Mouse (Mus musculus) right cerebral cortex, postnatal 10 days (tissue): ENCODE measurements around the gene Akt3.

Experiments
- DNase-seq, 2 experiments: peaks; one replicate each; pipeline ENCODE4 v3.0.0; 2021; ENCODE audit warnings: low spot score in 2 of 2

Akt3 gene

GRCm38 (mm10) chr1:177051366-177051963 is 206.5 kb downstream of the Akt3 start:
- DNase-seq = no peak

GRCm38 (mm10) chr1:177048773-177049172 is 209.2 kb downstream of the Akt3 start:
- DNase-seq = no peak

GRCm38 (mm10) chr1:177046963-177047362 is 211.0 kb downstream of the Akt3 start:
- DNase-seq = no peak

- no peak for DNase-seq
Measured at GRCm38 (mm10) chr1:177045885-177046284, 212.1 kb downstream of the Akt3 start.

- DNase-seq = no peak
Measured at GRCm38 (mm10) chr1:177040058-177040457, 217.9 kb downstream of the Akt3 start.

GRCm38 (mm10) chr1:177039093-177039674 is 218.8 kb downstream of the Akt3 start:
- peak in 1 of 2 experiments; percentile 70 for DNase-seq

- no peak for DNase-seq
Measured at GRCm38 (mm10) chr1:177038383-177038782, 219.6 kb downstream of the Akt3 start.

GRCm38 (mm10) chr1:177035460-177035859 is 222.5 kb downstream of the Akt3 start:
- no peak for DNase-seq

GRCm38 (mm10) chr1:177032233-177032632 is 225.8 kb downstream of the Akt3 start:
- no peak for DNase-seq

- DNase-seq = no peak
Measured at GRCm38 (mm10) chr1:177031196-177031595, 226.8 kb downstream of the Akt3 start.

- no peak for DNase-seq
Measured at GRCm38 (mm10) chr1:177030669-177031068, 227.3 kb downstream of the Akt3 start.

- no peak for DNase-seq
Measured at GRCm38 (mm10) chr1:177029032-177029431, 229.0 kb downstream of the Akt3 start.

GRCm38 (mm10) chr1:177027706-177028105 is 230.3 kb downstream of the Akt3 start:
- peak in 1 of 2 experiments; percentile 27 for DNase-seq

- no peak for DNase-seq
Measured at GRCm38 (mm10) chr1:177022751-177023150, 235.3 kb downstream of the Akt3 start.

GRCm38 (mm10) chr1:177019668-177020067 is 238.3 kb downstream of the Akt3 start:
- peak in 1 of 2 experiments; percentile 2 for DNase-seq

GRCm38 (mm10) chr1:177018750-177019149 is 239.3 kb downstream of the Akt3 start:
- no peak for DNase-seq

GRCm38 (mm10) chr1:177016729-177017128 is 241.3 kb downstream of the Akt3 start:
- no peak for DNase-seq

GRCm38 (mm10) chr1:177015917-177016316 is 242.1 kb downstream of the Akt3 start:
- peak in 1 of 2 experiments; percentile 7 for DNase-seq

GRCm38 (mm10) chr1:177014921-177015439 is 243.0 kb downstream of the Akt3 start:
- DNase-seq = peak in 1 of 2 experiments; percentile 25

GRCm38 (mm10) chr1:177014346-177014745 is 243.7 kb downstream of the Akt3 start:
- DNase-seq = peak; percentile 33 to 55

GRCm38 (mm10) chr1:177013776-177014175 is 244.2 kb downstream of the Akt3 start:
- peak in 1 of 2 experiments; percentile 20 for DNase-seq

- DNase-seq = peak in 1 of 2 experiments; percentile 19
Measured at GRCm38 (mm10) chr1:177013313-177013712, 244.7 kb downstream of the Akt3 start.

GRCm38 (mm10) chr1:177012774-177013173 is 245.2 kb downstream of the Akt3 start:
- peak in 1 of 2 experiments; percentile 22 for DNase-seq
